ENCODE assay signal across 19 mouse cellular contexts in genomic region chr6:65525192-65525591, GRCm38 (mm10). TPM values are rescaled to one million over a fixed set of nuclear protein-coding genes. Genes with fewer than 3 reads are reported as not detected.
A peak's percentile ranks its signal among the peaks of the same experiment; 100 is the strongest.
DNase-seq lines count a peak whose midpoint lies in the region; ATAC-seq and TF ChIP-seq lines count a peak whose summit lies in the region.
"Had no signal": no experiment of that assay in that cellular context is flagged by ENCODE, and none has a peak within 500 bp of the region (broad histone marks: within the 10 kb centered on the region; RNA-seq: fewer than 3 reads in every experiment).

TSS of gene Tnip3 (plus strand) at chr6:65525313.

- ATAC-seq in heart, embryonic 14.5 days (ENCODE audit: insufficient number of reproducible peaks, insufficient read depth, low FRiP score, low read depth) = peak; percentile 56; the same call in 1 of the 2 replicates
- peak; percentile 81 for ATAC-seq in activated CD4-positive, CD25-positive, alpha-beta regulatory T cell, adult 4 months
- ATAC-seq in megakaryocyte, adult 5-6 weeks (ENCODE audit: poor library complexity, severe bottlenecking) = peak; percentile 20; the same call in 1 of the 2 replicates
- no peak for ATAC-seq in midbrain, embryonic 16.5 days
- ATAC-seq: forebrain, embryonic 16.5 days; midbrain, embryonic 13.5 days had no signal

- H3K27me3 ChIP-seq in heart, embryonic 14.5 days (ENCODE audit: control insufficient read depth, insufficient read depth, low read length) = no peaks in the 10 kb centered on the region
- no peaks in the 10 kb centered on the region for H3K27me3 ChIP-seq in cerebellum, adult 2 months (ENCODE audit: control insufficient read depth, insufficient read depth, low read length)
- no peaks in the 10 kb centered on the region for H3K27me3 ChIP-seq in midbrain, embryonic 16.5 days (ENCODE audit: control insufficient read depth, insufficient read depth, low read depth, low read length)
- H3K27me3 ChIP-seq: lung, embryonic 15.5 days; midbrain, embryonic 13.5 days had no signal

- no peak for TF ChIP-seq POLR2A in cerebellum, adult 2 months (IDR thresholded peaks at IDR 0.05; ENCODE audit: borderline replicate concordance, insufficient read depth, low read length)

- TF ChIP-seq CTCF in cerebellum, adult 2 months (IDR thresholded peaks at IDR 0.05; ENCODE audit: borderline replicate concordance, insufficient read depth, low read depth, low read length) = no peak

- no peaks in the 10 kb centered on the region for H3K36me3 ChIP-seq in heart, embryonic 14.5 days (ENCODE audit: control insufficient read depth, insufficient read depth, low read length)
- no peaks in the 10 kb centered on the region for H3K36me3 ChIP-seq in midbrain, embryonic 16.5 days (ENCODE audit: control insufficient read depth, insufficient read depth, low read length)
- H3K36me3 ChIP-seq: lung, embryonic 15.5 days; midbrain, embryonic 13.5 days had no signal

- WGBS in heart, embryonic 14.5 days = 33% methylated on average over 5 of the region's 5 CpGs
- WGBS in cerebellum, adult 2 months = 89% methylated on average over 5 of the region's 5 CpGs
- WGBS in midbrain, embryonic 16.5 days = 84% methylated on average over 5 of the region's 5 CpGs

- no peak for DNase-seq in heart, postnatal 25 days (ENCODE audit: low spot score)
- peak; percentile 44 for DNase-seq in CD4-positive helper T cell, adult 2 months (ENCODE audit: low read depth, low spot score)
- no peak for DNase-seq in cerebellum, adult 2 months
- DNase-seq: adrenal gland, postnatal 25 days; cerebellum, postnatal 14 days; gastrocnemius, adult 2 months; kidney, postnatal 14 days; layer of hippocampus, adult 9-11 months; right cerebral cortex, postnatal 25 days had no signal

- H3K4me2 ChIP-seq in heart, embryonic 14.5 days (ENCODE audit: low read length) = peak within 1 kb of the TSS; percentile 46
- H3K4me2 ChIP-seq in midbrain, embryonic 16.5 days (ENCODE audit: low read length) = no peak within 1 kb of the TSS
- H3K4me2 ChIP-seq: lung, embryonic 15.5 days; midbrain, embryonic 13.5 days had no signal

- no peaks in the 10 kb centered on the region for H3K4me1 ChIP-seq in heart, embryonic 14.5 days (ENCODE audit: control insufficient read depth in 2 of 2, insufficient read depth in 2 of 2, low read length in 2 of 2)
- H3K4me1 ChIP-seq in cerebellum, adult 2 months (ENCODE audit: control insufficient read depth, insufficient read depth, low read length) = no peaks in the 10 kb centered on the region
- no peaks in the 10 kb centered on the region for H3K4me1 ChIP-seq in midbrain, embryonic 16.5 days (ENCODE audit: control insufficient read depth, insufficient read depth, low read length)
- H3K4me1 ChIP-seq: lung, embryonic 15.5 days; midbrain, embryonic 13.5 days had no signal

- H3K4me3 ChIP-seq in heart, embryonic 14.5 days (ENCODE audit: control insufficient read depth in 1 of 2, insufficient read depth in 1 of 2, low read depth in 1 of 2, low read length in 2 of 2) = no peak within 1 kb of the TSS; a peak in 1 of 4 replicates
- H3K4me3 ChIP-seq in cerebellum, adult 2 months (replicated peaks; ENCODE audit: insufficient read depth, low read depth, low read length) = no peak within 1 kb of the TSS
- H3K4me3 ChIP-seq in midbrain, embryonic 16.5 days (ENCODE audit: low read depth, low read length) = no peak within 1 kb of the TSS
- H3K4me3 ChIP-seq: gastrocnemius, adult 2 months; lung, embryonic 15.5 days; midbrain, embryonic 13.5 days had no signal

- peak within 1 kb of the TSS; percentile 59 to 66 for H3K27ac ChIP-seq in heart, embryonic 14.5 days (replicated peaks in 1 of 2; ENCODE audit: control insufficient read depth in 1 of 2, insufficient read depth in 1 of 2, low read depth in 2 of 2, low read length in 2 of 2)
- no peak within 1 kb of the TSS for H3K27ac ChIP-seq in cerebellum, adult 2 months (ENCODE audit: insufficient read depth, low read length)
- no peak within 1 kb of the TSS for H3K27ac ChIP-seq in midbrain, embryonic 16.5 days (ENCODE audit: low read length)
- H3K27ac ChIP-seq: gastrocnemius, adult 2 months; lung, embryonic 15.5 days; midbrain, embryonic 13.5 days had no signal

- peak within 1 kb of the TSS; percentile 48; the same call in 1 of the 2 replicates for H3K9ac ChIP-seq in heart, embryonic 14.5 days (ENCODE audit: low read length)
- H3K9ac ChIP-seq in midbrain, embryonic 16.5 days (ENCODE audit: low read depth, low read length) = no peak within 1 kb of the TSS
- H3K9ac ChIP-seq: lung, embryonic 15.5 days; midbrain, embryonic 13.5 days had no signal

- H3K9me3 ChIP-seq in heart, embryonic 14.5 days (ENCODE audit: control insufficient read depth, low read length) = no peaks in the 10 kb centered on the region
- H3K9me3 ChIP-seq in midbrain, embryonic 16.5 days (replicated peaks; ENCODE audit: control insufficient read depth, low read length, poor library complexity, severe bottlenecking) = no peaks in the 10 kb centered on the region
- H3K9me3 ChIP-seq: lung, embryonic 15.5 days; midbrain, embryonic 13.5 days had no signal

- intact Hi-C loops in heart, postnatal 25 days (cut with DNase I) = no loop called here

RNA-seq across cellular contexts. Expression of gene Tnip3, which starts in this region (rescaled TPM):
- polyA plus RNA-seq in heart, embryonic 14.5 days (2014; fragmentation: Nextera tagmentation; extraction: Ambion mirVana) = 0.58 and 1.3 TPM in 2 replicates
- 1 to 10 TPM; 1.3 TPM for total RNA-seq in heart, postnatal 25 days (2021)
- polyA plus RNA-seq in activated CD4-positive, CD25-positive, alpha-beta regulatory T cell, adult 4 months (2017; shearing (Covaris generic)) = 1 to 10 TPM; 6.0 to 9.5 TPM
- total RNA-seq in megakaryocyte, adult 5-6 weeks (2015) = 1.3 and 2.6 TPM in 2 replicates
- 3.9 and 7.8 TPM in 2 replicates for total RNA-seq in megakaryocyte, adult 5-6 weeks (2017)
- not detected in 2 replicates for polyA plus RNA-seq in cerebellum, adult 2 months (2012; rRNA removed)
- polyA plus RNA-seq in midbrain, embryonic 16.5 days (2015; fragmentation: Nextera tagmentation; extraction: Ambion mirVana) = not detected in 2 replicates
- total RNA-seq: left cerebral cortex, postnatal 14 days had no signal
- polyA plus RNA-seq: forebrain, embryonic 16.5 days; intestine, embryonic 14.5 days; liver, adult 2 months; midbrain, embryonic 13.5 days had no signal

Comparison
In these comparisons a context has a peak if more than half of its experiments do, and no peak if none do; other contexts are left out.
1. H3K27ac ChIP-seq: peak in heart, embryonic 14.5 days (2 of 2); none in cerebellum, adult 2 months (single experiment) and midbrain, embryonic 16.5 days (single experiment).